Mouse (Mus musculus) ovary, postnatal 14 days (tissue): ENCODE data around the gene Piga.

ENCODE experiments used
- DNase-seq: peaks from one replicate; pipeline ENCODE4 v3.0.0; 2022; ENCODE audit warnings: low spot score

The Piga gene

GRCm38 (mm10) chrX:164432682-164433081 is 13.1 kb downstream of the Piga start:
- no peak for DNase-seq

- no peak for DNase-seq
These were observed 17.1 kb downstream of the Piga start, which contains the start of gene Asb11 for GRCm38 (mm10) chrX:164436709-164437108. Gene Asb11 (plus strand): TSS chrX:164436994.

- no peak for DNase-seq
These were observed 19.9 kb downstream of the Piga start for GRCm38 (mm10) chrX:164439462-164439861.

GRCm38 (mm10) chrX:164440140-164440539 is 20.6 kb downstream of the Piga start:
- DNase-seq = no peak

- DNase-seq = no peak
These were observed 21.1 kb downstream of the Piga start for GRCm38 (mm10) chrX:164440703-164441102.

GRCm38 (mm10) chrX:164441306-164441705 is 21.7 kb downstream of the Piga start:
- DNase-seq = no peak

GRCm38 (mm10) chrX:164445601-164446000 is 26.0 kb downstream of the Piga start:
- DNase-seq = no peak

GRCm38 (mm10) chrX:164446106-164446551 is 26.5 kb downstream of the Piga start:
- no peak for DNase-seq

- no peak for DNase-seq
These were observed 27.5 kb downstream of the Piga start for GRCm38 (mm10) chrX:164446835-164447681.

GRCm38 (mm10) chrX:164447682-164448071 is 28.1 kb downstream of the Piga start:
- DNase-seq = no peak

- DNase-seq = peak; percentile 16
These were observed 29.6 kb downstream of the Piga start for GRCm38 (mm10) chrX:164449201-164449600.

GRCm38 (mm10) chrX:164459205-164459878 is 39.8 kb downstream of the Piga start:
- no peak for DNase-seq
